Mouse (Mus musculus): ENCODE measurements around the gene Tnfaip6.

GRCm38 (mm10) chr2:52036929-52037595 is 747 bp upstream of the Tnfaip6 start:
- TF ChIP-seq CTCF (IDR thresholded peaks at IDR 0.05; ENCODE audit: insufficient read depth, low read depth, low read length) (no peak), POLR2A (IDR thresholded peaks at IDR 0.05; ENCODE audit: insufficient read depth, low read depth, low read length) (no peak)
